Mouse (Mus musculus): ENCODE results near the gene Farp2. TPM values are rescaled to one million over a fixed set of nuclear protein-coding genes. Genes with fewer than 3 reads are reported as not detected.

Farp2 gene
- polyA plus RNA-seq, 1 experiment from 2014 or later = 7.0 TPM

DNA sequence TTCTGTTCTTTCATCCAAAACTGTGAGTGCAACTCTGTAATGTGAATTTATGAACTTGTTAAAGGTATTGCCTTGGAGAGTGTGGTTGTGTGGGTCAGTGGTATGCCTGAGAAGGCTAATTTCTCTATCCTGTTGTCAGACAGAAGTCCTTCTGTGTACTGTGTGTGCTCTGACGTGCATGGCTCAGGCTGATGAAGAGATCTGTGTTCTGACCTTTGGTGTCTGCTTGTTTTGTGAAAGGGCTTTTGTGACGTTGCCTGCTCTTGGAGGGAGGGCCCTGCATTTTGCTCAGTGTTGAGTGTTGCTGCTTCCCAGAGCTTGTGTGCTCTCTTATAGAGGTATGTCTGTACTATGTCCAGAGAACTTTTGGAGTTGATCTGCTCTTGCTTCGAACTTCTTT is 55.1 kb downstream of the Farp2 start:
- 77% methylated on average over 3 of the region's 3 CpGs for WGBS
- Histone ChIP-seq H3K4me3 (ENCODE audit: low read depth, low read length) (no peak overlapping the region), H3K9me3 (ENCODE audit: control insufficient read depth, low read length) (no peaks in the 10 kb centered on the region), H3K36me3 (ENCODE audit: control insufficient read depth, insufficient read depth, low read length) (peaks cover 3% of the 10 kb centered on the region; the same call in 1 of the 2 replicates), H3K4me1 (ENCODE audit: control insufficient read depth, insufficient read depth, low read length) (no peaks in the 10 kb centered on the region), H3K27ac (replicated peaks; ENCODE audit: low read depth, low read length) (no peak overlapping the region), H3K9ac (ENCODE audit: low read length) (no peak overlapping the region), H3K4me2 (ENCODE audit: low read depth, severe bottlenecking) (no peak overlapping the region), H3K27me3 (ENCODE audit: control insufficient read depth, insufficient read depth, low read length) (no peaks in the 10 kb centered on the region)
- ATAC-seq (ENCODE audit: insufficient number of reproducible peaks, low FRiP score, low TSS enrichment, low read depth) (no peak), DNase-seq (ENCODE audit: low spot score) (no peak)

DNA sequence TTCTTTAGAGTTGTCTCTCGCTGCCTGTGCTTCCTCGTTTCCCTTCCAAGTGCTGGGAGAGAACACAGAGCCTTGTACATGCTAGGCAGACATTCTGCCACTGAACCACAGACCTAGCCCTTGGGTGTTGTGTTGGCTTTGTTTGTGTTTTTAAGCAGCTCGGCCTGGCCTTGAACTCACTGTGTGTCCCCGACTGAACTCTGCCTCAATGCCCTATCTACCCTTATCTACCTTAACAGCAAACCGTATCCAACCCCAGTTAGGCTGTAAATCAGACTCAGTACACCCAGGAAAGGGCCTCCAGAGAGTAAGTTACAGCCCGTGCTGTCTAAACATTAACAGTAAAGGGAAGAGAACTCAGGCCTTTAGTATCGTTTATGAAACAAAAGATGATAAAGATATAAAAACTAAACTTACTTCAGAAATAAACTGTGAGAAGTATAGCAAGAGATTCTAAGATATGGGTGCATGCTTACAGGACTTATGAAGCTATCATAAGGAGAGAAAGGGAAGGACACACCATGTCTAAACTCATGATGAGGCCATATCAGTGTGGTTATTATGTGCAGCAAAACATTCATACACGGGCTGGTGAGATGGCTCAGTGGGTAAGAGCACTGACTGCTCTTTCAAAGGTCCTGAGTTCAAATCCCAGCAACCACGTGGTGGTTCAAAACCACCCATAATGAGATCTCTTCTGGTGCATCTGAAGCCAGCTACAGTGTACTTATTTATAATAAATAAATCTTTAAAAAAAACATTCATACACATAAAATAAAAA is 56.0 kb downstream of the Farp2 start:
- 90% methylated on average over 9 of the region's 9 CpGs for WGBS
- ATAC-seq (ENCODE audit: insufficient number of reproducible peaks, low FRiP score, low TSS enrichment, low read depth) = no peak

DNA sequence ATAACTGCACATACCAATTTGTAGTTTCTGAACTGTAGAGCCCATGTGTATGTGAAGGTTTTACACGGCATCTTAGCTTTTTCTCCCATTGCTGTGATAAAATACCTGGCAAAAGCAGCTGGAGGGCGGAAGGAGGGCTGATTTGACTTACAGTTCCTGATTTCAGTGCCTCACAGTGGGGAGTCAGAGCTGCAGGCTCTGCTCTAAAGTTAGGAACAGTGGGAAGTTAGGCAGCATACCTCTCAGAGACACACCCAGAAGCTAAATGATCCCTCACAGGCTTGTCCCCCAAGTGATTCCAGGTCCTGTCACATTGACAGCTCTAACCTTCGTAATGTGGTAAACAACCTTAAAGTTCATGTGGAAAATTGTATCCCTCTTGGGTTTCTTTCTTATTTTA is 65.2 kb downstream of the Farp2 start:
- Histone ChIP-seq H3K9ac (ENCODE audit: low read length) (no peak overlapping the region), H3K27ac (replicated peaks; ENCODE audit: low read depth, low read length) (no peak overlapping the region), H3K4me1 (ENCODE audit: control insufficient read depth, insufficient read depth, low read length) (no peaks in the 10 kb centered on the region), H3K4me3 (ENCODE audit: low read depth, low read length) (no peak overlapping the region), H3K4me2 (ENCODE audit: low read depth, severe bottlenecking) (no peak overlapping the region), H3K27me3 (ENCODE audit: control insufficient read depth, insufficient read depth, low read length) (no peaks in the 10 kb centered on the region), H3K36me3 (ENCODE audit: control insufficient read depth, insufficient read depth, low read length) (no peaks in the 10 kb centered on the region), H3K9me3 (ENCODE audit: control insufficient read depth, low read length) (no peaks in the 10 kb centered on the region)
- WGBS = 73% methylated on average over 3 of the region's 3 CpGs
- no peak for DNase-seq (ENCODE audit: low spot score)
- no peak for ATAC-seq (ENCODE audit: insufficient number of reproducible peaks, low FRiP score, low TSS enrichment, low read depth)

More for the DNA sequence above, 56.0 kb downstream of the Farp2 start:
- DNase-seq (ENCODE audit: low spot score) = no peak
- peaks cover 3% of the 10 kb centered on the region; the same call in 1 of the 2 replicates for H3K36me3 ChIP-seq (ENCODE audit: control insufficient read depth, insufficient read depth, low read length)
- H3K9ac ChIP-seq (ENCODE audit: low read length) = no peak overlapping the region
- H3K27ac ChIP-seq (replicated peaks; ENCODE audit: low read depth, low read length) = no peak overlapping the region
- H3K27me3 ChIP-seq (ENCODE audit: control insufficient read depth, insufficient read depth, low read length) = no peaks in the 10 kb centered on the region
- H3K4me3 ChIP-seq (ENCODE audit: low read depth, low read length) = no peak overlapping the region
- H3K4me2 ChIP-seq (ENCODE audit: low read depth, severe bottlenecking) = no peak overlapping the region
- no peaks in the 10 kb centered on the region for H3K9me3 ChIP-seq (ENCODE audit: control insufficient read depth, low read length)
- no peaks in the 10 kb centered on the region for H3K4me1 ChIP-seq (ENCODE audit: control insufficient read depth, insufficient read depth, low read length)

DNA sequence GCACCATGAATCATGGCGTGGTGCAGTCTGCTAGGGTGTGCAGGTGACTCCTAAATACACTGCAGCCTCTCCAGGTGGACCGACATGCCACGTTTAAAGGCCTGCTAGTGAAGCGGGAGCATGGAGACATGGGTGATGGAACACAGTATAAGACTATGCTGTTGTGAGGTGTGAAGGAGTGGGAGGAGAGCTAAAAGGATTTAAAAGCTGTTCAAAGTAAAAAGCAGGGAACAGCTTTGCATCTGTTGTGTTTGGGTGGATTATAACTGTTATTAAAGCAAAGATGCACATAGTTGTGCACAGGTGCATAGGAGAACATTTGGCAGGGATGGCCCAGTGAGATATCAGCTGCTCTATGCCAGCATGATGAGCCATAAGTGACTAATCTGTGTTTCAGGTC is 66.0 kb downstream of the Farp2 start:
- no peak overlapping the region for H3K4me2 ChIP-seq (ENCODE audit: low read depth, severe bottlenecking)
- no peaks in the 10 kb centered on the region for H3K27me3 ChIP-seq (ENCODE audit: control insufficient read depth, insufficient read depth, low read length)
- DNase-seq (ENCODE audit: low spot score) (no peak), ATAC-seq (ENCODE audit: insufficient number of reproducible peaks, low FRiP score, low TSS enrichment, low read depth) (no peak)
- no peak overlapping the region for H3K27ac ChIP-seq (replicated peaks; ENCODE audit: low read depth, low read length)
- H3K9ac ChIP-seq (ENCODE audit: low read length) = no peak overlapping the region
- 93% methylated on average over 4 of the region's 4 CpGs for WGBS
- no peak overlapping the region for H3K4me3 ChIP-seq (ENCODE audit: low read depth, low read length)
- no peaks in the 10 kb centered on the region for H3K4me1 ChIP-seq (ENCODE audit: control insufficient read depth, insufficient read depth, low read length)
- H3K9me3 ChIP-seq (ENCODE audit: control insufficient read depth, low read length) = no peaks in the 10 kb centered on the region
- no peaks in the 10 kb centered on the region for H3K36me3 ChIP-seq (ENCODE audit: control insufficient read depth, insufficient read depth, low read length)

DNA sequence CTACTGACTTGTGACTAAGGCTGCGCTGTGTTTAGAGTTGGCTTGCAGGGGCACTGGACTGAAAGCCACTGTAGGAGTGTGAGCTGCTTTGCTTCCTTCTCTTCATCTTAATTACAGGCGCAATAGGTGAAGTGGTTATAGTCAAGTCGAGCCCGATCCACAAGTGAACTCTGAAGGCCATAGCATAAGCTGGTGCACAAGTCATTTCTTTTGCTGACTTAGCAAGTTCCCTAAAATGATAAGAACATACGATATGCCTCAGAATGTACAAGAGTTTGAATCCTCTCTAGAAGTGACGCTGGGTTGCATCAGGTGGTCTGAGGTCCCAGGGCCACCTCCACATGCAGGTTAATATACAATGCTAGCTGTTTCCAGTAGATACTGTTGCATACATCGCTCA is 69.7 kb downstream of the Farp2 start:
- Histone ChIP-seq H3K9me3 (ENCODE audit: control insufficient read depth, low read length) (no peaks in the 10 kb centered on the region), H3K36me3 (ENCODE audit: control insufficient read depth, insufficient read depth, low read length) (no peaks in the 10 kb centered on the region), H3K4me3 (ENCODE audit: low read depth, low read length) (no peak overlapping the region), H3K27ac (replicated peaks; ENCODE audit: low read depth, low read length) (no peak overlapping the region), H3K4me2 (ENCODE audit: low read depth, severe bottlenecking) (no peak overlapping the region), H3K9ac (ENCODE audit: low read length) (no peak overlapping the region), H3K27me3 (ENCODE audit: control insufficient read depth, insufficient read depth, low read length) (no peaks in the 10 kb centered on the region), H3K4me1 (ENCODE audit: control insufficient read depth, insufficient read depth, low read length) (no peaks in the 10 kb centered on the region)
- DNase-seq (ENCODE audit: low spot score) (no peak), ATAC-seq (ENCODE audit: insufficient number of reproducible peaks, low FRiP score, low TSS enrichment, low read depth) (no peak)
- 93% methylated on average over 7 of the region's 7 CpGs for WGBS

DNA sequence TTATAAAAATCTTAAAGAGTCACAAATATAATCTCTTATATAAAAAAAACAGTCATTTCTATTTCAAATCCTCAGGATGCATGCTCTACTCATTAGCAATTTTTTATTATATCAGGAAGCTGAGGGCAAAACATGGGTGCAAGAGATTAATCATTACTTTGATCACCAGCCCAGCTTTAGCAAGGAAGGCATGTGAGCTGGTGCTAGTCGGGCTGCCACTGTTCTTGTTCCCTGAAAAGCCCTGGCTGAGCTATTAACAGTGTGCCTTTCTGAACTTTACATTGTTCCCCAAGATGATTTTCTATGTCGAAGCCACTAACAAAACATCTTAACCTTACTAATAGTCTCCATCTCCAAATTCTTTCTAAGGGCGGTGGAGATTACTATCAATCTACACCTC is 76.5 kb downstream of the Farp2 start:
- ATAC-seq (ENCODE audit: insufficient number of reproducible peaks, low FRiP score, low TSS enrichment, low read depth) = no peak

DNA sequence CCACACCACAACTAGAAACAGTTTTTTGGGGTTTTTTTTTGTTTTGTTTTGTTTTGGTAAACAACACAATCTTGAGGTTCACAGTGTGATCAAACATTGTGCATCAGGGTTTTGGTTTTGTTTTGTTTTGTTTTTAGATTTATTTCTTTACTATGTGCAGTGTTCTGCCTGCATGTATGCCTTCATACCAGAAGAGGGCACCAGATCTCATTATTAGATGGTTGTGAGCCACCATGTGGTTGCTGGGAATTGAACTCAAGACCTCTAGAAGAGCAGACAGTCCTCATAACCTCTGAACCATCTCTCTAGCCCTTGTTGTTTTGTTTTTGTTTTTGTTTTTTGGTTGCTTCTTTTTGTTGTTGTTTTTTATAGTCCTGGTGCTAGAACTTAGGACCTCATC is 82.1 kb downstream of the Farp2 start:
- Histone ChIP-seq H3K4me2 (ENCODE audit: low read depth, severe bottlenecking) (no peak overlapping the region), H3K4me1 (ENCODE audit: control insufficient read depth, insufficient read depth, low read length) (no peaks in the 10 kb centered on the region), H3K27me3 (ENCODE audit: control insufficient read depth, insufficient read depth, low read length) (no peaks in the 10 kb centered on the region), H3K9ac (ENCODE audit: low read length) (no peak overlapping the region), H3K9me3 (ENCODE audit: control insufficient read depth, low read length) (no peaks in the 10 kb centered on the region), H3K27ac (replicated peaks; ENCODE audit: low read depth, low read length) (no peak overlapping the region), H3K36me3 (ENCODE audit: control insufficient read depth, insufficient read depth, low read length) (no peaks in the 10 kb centered on the region), H3K4me3 (ENCODE audit: low read depth, low read length) (no peak overlapping the region)
- DNase-seq (ENCODE audit: low spot score) (no peak), ATAC-seq (ENCODE audit: insufficient number of reproducible peaks, low FRiP score, low TSS enrichment, low read depth) (no peak)

More for the DNA sequence above, 76.5 kb downstream of the Farp2 start:
- no peak overlapping the region for H3K27ac ChIP-seq (replicated peaks; ENCODE audit: low read depth, low read length)
- no peaks in the 10 kb centered on the region for H3K27me3 ChIP-seq (ENCODE audit: control insufficient read depth, insufficient read depth, low read length)
- WGBS = 86% methylated on average over 3 of the region's 3 CpGs
- no peaks in the 10 kb centered on the region for H3K9me3 ChIP-seq (ENCODE audit: control insufficient read depth, low read length)
- DNase-seq (ENCODE audit: low spot score) = no peak
- H3K4me2 ChIP-seq (ENCODE audit: low read depth, severe bottlenecking) = no peak overlapping the region
- no peaks in the 10 kb centered on the region for H3K36me3 ChIP-seq (ENCODE audit: control insufficient read depth, insufficient read depth, low read length)
- H3K4me3 ChIP-seq (ENCODE audit: low read depth, low read length) = no peak overlapping the region
- H3K4me1 ChIP-seq (ENCODE audit: control insufficient read depth, insufficient read depth, low read length) = no peaks in the 10 kb centered on the region
- H3K9ac ChIP-seq (ENCODE audit: low read length) = no peak overlapping the region

DNA sequence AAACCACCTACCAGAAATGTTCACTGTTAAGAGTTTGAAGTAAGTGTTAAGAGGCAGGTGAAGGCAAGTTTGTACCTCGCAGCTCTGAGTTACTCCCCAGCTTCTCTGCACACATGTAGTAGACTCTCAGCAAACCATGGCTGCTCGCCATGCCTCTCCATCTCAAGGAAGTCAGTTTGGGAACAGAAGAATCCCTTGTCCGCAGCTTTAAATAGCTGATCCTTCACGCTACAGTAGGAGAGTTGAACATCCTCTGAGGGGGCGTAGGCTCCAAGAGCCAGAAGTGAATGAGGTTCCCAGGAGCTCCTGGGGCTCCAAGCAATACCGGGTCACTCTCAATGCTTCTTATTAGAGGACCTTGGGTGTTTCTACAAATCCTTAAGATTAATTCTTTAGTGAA is 84.0 kb downstream of the Farp2 start:
- H3K9ac ChIP-seq (ENCODE audit: low read length) = no peak overlapping the region
- ATAC-seq (ENCODE audit: insufficient number of reproducible peaks, low FRiP score, low TSS enrichment, low read depth) (no peak), DNase-seq (ENCODE audit: low spot score) (no peak)
- no peak overlapping the region for H3K27ac ChIP-seq (replicated peaks; ENCODE audit: low read depth, low read length)
- H3K4me2 ChIP-seq (ENCODE audit: low read depth, severe bottlenecking) = no peak overlapping the region
- H3K9me3 ChIP-seq (ENCODE audit: control insufficient read depth, low read length) = no peaks in the 10 kb centered on the region
- H3K27me3 ChIP-seq (ENCODE audit: control insufficient read depth, insufficient read depth, low read length) = no peaks in the 10 kb centered on the region
- no peaks in the 10 kb centered on the region for H3K36me3 ChIP-seq (ENCODE audit: control insufficient read depth, insufficient read depth, low read length)
- no peak overlapping the region for H3K4me3 ChIP-seq (ENCODE audit: low read depth, low read length)
- no peaks in the 10 kb centered on the region for H3K4me1 ChIP-seq (ENCODE audit: control insufficient read depth, insufficient read depth, low read length)
- WGBS = 85% methylated on average over 6 of the region's 6 CpGs

DNA sequence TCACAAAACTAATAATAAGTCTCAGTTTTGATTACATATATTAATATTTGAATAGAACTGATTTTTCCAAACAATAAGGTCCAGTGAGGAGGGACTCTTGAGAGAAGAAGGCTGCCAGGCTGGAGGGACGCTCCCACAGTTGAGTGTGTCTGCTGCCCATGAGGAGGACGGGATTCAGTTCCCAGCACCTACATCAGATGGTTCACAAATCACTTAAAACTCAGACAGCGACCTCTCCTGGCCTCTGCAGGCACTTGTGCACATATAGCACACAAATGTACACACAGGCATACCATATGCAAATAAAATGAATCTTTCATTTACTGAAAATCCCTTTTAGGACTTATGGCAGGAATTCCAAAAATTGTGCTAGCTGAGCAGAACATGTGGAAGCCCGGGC is 91.0 kb downstream of the Farp2 start:
- Histone ChIP-seq H3K27ac (replicated peaks; ENCODE audit: low read depth, low read length) (no peak overlapping the region), H3K9me3 (ENCODE audit: control insufficient read depth, low read length) (no peaks in the 10 kb centered on the region), H3K4me3 (ENCODE audit: low read depth, low read length) (no peak overlapping the region), H3K36me3 (ENCODE audit: control insufficient read depth, insufficient read depth, low read length) (no peaks in the 10 kb centered on the region), H3K27me3 (ENCODE audit: control insufficient read depth, insufficient read depth, low read length) (no peaks in the 10 kb centered on the region), H3K4me1 (ENCODE audit: control insufficient read depth, insufficient read depth, low read length) (no peaks in the 10 kb centered on the region), H3K9ac (ENCODE audit: low read length) (no peak overlapping the region), H3K4me2 (ENCODE audit: low read depth, severe bottlenecking) (no peak overlapping the region)
- WGBS = 84% methylated on average over 4 of the region's 4 CpGs
- DNase-seq (ENCODE audit: low spot score) = no peak
- no peak for ATAC-seq (ENCODE audit: insufficient number of reproducible peaks, low FRiP score, low TSS enrichment, low read depth)

All from limb, embryonic 11.5 days (tissue).